Mouse (Mus musculus) forelimb bud, embryonic 11.5 days (tissue): Measurements from ENCODE around the gene Kctd2.
"Not testable (repeated sequence)": the region's sequence is repeated elsewhere in the genome, so short reads cannot be mapped to it uniquely, and the experiment has no call there.

Experiments
- DNase-seq: peaks from one replicate; pipeline ENCODE4 v3.0.0-alpha.2; 2012; ENCODE audit warnings: low read depth, low spot score

The Kctd2 gene

DNA sequence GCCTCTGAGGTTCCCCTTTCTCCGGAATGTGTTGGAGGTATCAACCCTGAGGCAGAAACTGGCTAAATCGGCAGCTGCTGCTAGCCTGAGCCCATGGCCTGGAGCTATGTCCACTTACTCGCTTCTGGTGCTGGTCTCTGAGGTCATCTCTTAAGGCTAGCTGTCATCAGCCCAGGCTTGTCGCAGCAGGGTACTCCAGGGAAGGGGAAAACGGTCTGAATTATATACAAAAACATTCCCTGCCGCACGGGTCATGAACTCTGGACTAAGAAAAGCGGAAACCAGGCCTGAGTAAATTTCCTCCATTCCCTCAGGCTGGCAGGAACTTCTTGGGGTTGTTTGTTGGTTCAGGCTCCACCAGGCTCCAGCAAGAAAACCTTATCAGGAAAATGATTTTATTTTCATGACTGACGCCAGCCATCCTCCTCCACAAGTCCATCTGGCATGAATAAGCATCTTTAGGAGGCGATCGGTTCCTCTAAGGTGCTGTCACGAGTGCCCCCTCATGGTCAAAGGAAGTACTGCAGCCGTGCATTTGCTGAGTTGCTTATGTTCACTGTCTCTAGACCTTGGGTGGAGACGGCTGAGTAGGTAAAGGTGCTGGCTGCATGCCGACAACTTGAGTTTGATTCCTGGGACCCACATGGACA, 53.8 kb downstream of the Kctd2 start:
- peak; percentile 95 for DNase-seq

DNA sequence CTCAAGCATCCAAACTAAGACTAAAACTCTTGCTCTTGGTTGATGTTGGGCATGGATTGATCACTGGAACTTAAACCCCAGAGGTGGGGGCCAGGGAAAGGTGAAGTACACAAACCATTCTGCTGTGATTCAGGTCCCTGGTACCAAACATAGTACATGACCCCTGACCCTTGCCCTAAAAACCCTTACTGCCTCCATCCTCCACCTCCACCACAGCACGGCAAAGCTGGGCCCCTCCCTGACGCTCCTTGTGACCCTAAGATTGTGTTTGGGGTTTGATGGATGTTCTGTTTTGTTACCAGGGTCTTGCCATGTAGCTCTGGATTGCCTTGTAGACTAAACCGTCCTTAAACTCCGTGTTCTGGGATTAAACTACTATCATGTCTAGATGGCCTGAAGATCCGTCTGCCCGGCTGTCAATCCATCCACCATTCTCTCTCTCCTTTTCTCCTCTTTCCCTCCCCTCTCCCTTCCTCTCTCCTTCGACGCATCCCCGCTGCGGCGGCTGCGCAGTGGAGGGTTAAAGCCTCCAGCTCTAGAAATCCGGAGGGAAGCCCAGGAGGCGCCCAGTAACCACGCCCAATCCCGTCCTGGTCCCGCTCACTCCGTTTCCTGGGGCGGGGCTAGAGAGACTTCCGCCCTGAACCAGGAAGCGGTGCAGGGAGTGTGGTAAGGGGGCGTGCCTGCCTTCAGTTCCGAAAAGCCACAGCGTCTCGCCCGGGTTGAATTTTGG, 55.3 kb downstream of the Kctd2 start, which contains the start of gene Armc7:
TSS of gene Armc7 (plus strand) at position 643 of the 733 bp plus-strand sequence.
- DNase-seq = peak; percentile 94

DNA sequence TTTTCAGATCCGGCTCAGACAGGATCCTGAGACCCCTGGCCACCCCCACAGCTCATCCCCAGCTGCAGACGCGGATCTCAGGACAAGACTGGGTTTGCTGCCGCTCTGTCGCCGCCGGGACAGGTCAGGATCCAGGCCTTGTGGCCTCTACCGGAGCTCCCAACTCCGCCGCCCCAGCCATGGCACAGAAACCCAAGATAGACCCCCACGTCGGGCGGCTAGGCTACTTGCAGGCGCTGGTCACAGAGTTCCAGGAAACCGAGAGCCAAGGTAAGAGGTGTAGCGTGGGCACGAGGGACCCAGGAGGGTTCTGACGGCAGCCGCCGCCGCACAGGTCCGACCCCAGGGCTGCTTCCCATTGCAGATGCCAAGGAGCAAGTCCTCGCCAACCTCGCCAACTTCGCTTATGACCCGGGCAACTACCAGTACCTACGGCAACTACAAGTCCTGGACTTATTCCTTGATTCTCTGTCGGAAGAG, 55.9 kb downstream of the Kctd2 start:
- no peak for DNase-seq

DNA sequence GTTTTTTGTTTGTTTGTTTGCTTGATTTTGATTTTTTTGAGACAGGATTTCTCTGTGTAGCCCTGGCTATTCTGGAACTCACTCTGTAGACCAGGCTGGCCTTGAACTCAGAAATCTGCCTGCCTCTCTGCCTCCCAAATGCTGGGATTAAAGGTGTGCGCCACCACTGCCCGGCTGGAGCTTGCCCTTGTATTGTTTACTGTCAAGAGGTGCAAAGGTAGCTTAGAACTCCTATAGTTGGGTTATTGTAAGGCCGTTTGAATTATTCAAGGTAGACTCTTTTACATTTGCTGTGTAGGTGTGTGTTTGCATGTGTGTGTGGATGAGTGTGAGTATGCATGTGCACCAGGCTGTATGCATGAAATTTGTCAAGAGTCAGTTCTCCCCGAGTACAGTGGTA, 56.7 kb downstream of the Kctd2 start:
- DNase-seq = not testable (repeated sequence)

DNA sequence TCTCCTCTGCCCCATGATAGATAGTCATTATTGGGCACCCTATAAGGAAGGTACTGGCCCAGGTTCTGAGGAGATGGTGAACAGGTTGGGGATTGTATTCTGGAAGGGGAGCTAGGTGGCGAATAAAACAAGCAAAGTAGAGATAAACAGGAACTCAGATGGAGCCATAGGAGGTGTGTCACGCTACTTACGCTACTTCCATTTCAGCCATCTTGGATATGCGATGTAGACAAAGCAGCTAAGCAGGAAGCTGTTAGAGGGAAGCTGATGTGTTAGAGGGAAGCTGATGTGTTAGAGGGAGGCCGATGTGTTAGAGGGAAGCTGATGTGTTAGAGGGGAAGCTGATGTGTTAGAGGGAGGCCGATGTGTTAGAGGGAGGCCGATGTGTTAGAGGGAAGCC, 57.5 kb downstream of the Kctd2 start:
- not testable (repeated sequence) for DNase-seq

DNA sequence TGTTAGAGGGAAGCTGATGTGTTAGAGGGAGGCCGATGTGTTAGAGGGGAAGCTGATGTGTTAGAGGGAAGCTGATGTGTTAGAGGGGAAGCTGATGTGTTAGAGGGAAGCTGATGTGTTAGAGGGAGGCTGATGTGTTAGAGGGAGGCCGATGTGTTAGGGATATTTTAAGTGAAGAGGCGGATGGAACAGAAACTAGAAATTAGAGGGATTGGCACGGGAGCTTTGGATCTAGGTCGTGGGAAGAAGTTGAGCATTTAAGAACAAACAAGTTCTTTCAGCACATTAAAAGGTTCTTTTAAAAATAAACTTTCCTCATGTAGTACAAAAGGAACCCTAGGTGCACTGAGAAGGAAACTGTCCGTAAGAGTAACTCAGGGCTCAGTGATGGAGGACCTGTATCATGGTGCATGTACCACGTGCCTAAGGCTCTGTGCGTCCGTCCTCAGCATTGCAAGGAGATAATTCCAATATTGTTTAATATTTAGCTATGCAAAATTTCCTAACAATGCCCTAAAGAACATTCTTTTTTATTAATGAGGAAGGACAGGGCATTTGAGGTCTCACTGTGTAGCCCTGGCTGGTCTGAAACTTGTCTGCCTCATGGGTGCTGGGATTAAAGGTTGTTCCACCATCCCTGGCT, 58.5 kb downstream of the Kctd2 start:
- no peak for DNase-seq
